Mouse (Mus musculus): Measurements from ENCODE around the gene Arid3a. TPM values are rescaled to one million over a fixed set of nuclear protein-coding genes. Genes with fewer than 3 reads are reported as not detected.
A peak's percentile ranks its signal among the peaks of the same experiment; 100 is the strongest.

Arid3a gene
- total and polyA plus RNA-seq, 3 experiments: 48.4 to 114 (median 94.4) TPM

GRCm38 (mm10) chr10:79931797-79932196 is 5.0 kb downstream of the Arid3a start:
- H3K9me3 ChIP-seq (replicated peaks; ENCODE audit: low read length): no peaks in the 10 kb centered on the region
- peaks cover 40 to 75% of the 10 kb centered on the region in 2 experiments for H3K4me1 ChIP-seq (ENCODE audit: control insufficient read depth in 1 of 2, insufficient read depth in 2 of 2)
- peaks cover 99% of the 10 kb centered on the region for H3K79me2 ChIP-seq (replicated peaks; ENCODE audit: control insufficient read depth, extremely low read depth, insufficient read depth, poor library complexity, severe bottlenecking)
- in situ Hi-C loops (cut with MboI; ENCODE audit: low pct_ligation_motif_present, low pct_unique_long_range_greater_than_20kb, low sequenced_read_pairs): no loop called here
- TF ChIP-seq ELF1 (IDR thresholded peaks at IDR 0.05; ENCODE audit: low read depth, low read length) (0 out of 2 replicates have a peak, but pooled peaks have one; percentile 6), SIN3A (IDR thresholded peaks at IDR 0.05; ENCODE audit: low read length) (0 out of 2 replicates have a peak, but pooled peaks have one; percentile 8), POLR2AphosphoS2 (IDR thresholded peaks at IDR 0.05; ENCODE audit: low read depth, low read length) (peak; percentile 34; the same call in 1 of the 2 replicates), POLR2A (IDR thresholded peaks at IDR 0.05; ENCODE audit: low read depth, low read length) (no peak)
- peak overlapping the region; percentile 72 to 96 (median 91) for H3K4me3 ChIP-seq (replicated peaks in 1 of 3; ENCODE audit: low read depth in 2 of 3, low read length in 2 of 3, poor library complexity in 1 of 3)
- peak overlapping the region; percentile 98 for H3K9ac ChIP-seq (ENCODE audit: insufficient read depth, low read depth)
- no peak for DNase-seq (ENCODE audit: extremely low read depth)
- dilution Hi-C loops (cut with MboI; ENCODE audit: extremely low pct_ligation_motif_present, extremely low pct_unique_long_range_greater_than_20kb, low sequenced_read_pairs): no loop called here
- no peaks in the 10 kb centered on the region for H3K27me3 ChIP-seq (replicated peaks)
- H3K4me2 ChIP-seq (ENCODE audit: insufficient read depth, low read depth, poor library complexity, severe bottlenecking): peak overlapping the region; percentile 78
- H3K27ac ChIP-seq (ENCODE audit: insufficient read depth, low read depth): peak overlapping the region; percentile 76
- H3K36me3 ChIP-seq (replicated peaks in 1 of 2; ENCODE audit: control insufficient read depth in 1 of 2, insufficient read depth in 1 of 2, low read length in 1 of 2): peaks cover 55 to 71% of the 10 kb centered on the region in 2 experiments

GRCm38 (mm10) chr10:79932736-79933135 is 5.9 kb downstream of the Arid3a start:
- H3K4me1 ChIP-seq (ENCODE audit: control insufficient read depth in 1 of 2, insufficient read depth in 2 of 2): peaks cover 48 to 84% of the 10 kb centered on the region in 2 experiments
- H3K27me3 ChIP-seq (replicated peaks): no peaks in the 10 kb centered on the region
- dilution Hi-C loops (cut with MboI; ENCODE audit: extremely low pct_ligation_motif_present, extremely low pct_unique_long_range_greater_than_20kb, low sequenced_read_pairs): no loop called here
- H3K79me2 ChIP-seq (replicated peaks; ENCODE audit: control insufficient read depth, extremely low read depth, insufficient read depth, poor library complexity, severe bottlenecking): peaks cover 100% of the 10 kb centered on the region
- in situ Hi-C loops (cut with MboI; ENCODE audit: low pct_ligation_motif_present, low pct_unique_long_range_greater_than_20kb, low sequenced_read_pairs): no loop called here
- peak overlapping the region; percentile 72 to 96 (median 91) for H3K4me3 ChIP-seq (replicated peaks in 1 of 3; ENCODE audit: low read depth in 2 of 3, low read length in 2 of 3, poor library complexity in 1 of 3)
- peaks cover 63 to 80% of the 10 kb centered on the region in 2 experiments for H3K36me3 ChIP-seq (replicated peaks in 1 of 2; ENCODE audit: control insufficient read depth in 1 of 2, insufficient read depth in 1 of 2, low read length in 1 of 2)
- H3K4me2 ChIP-seq (ENCODE audit: insufficient read depth, low read depth, poor library complexity, severe bottlenecking): peak overlapping the region; percentile 78
- H3K27ac ChIP-seq (ENCODE audit: insufficient read depth, low read depth): peak overlapping the region; percentile 76
- no peak for TF ChIP-seq RCOR1 (conservative IDR thresholded peaks at IDR 0.05; ENCODE audit: low read depth, low read length)
- no peak for TF ChIP-seq CTCF (conservative IDR thresholded peaks at IDR 0.05 in 1 of 2, IDR thresholded peaks at IDR 0.05 in 1 of 2; ENCODE audit: low read depth in 2 of 2, low read length in 2 of 2)
- TF ChIP-seq NELFE (IDR thresholded peaks at IDR 0.05; ENCODE audit: low read depth, low read length): no peak
- no peak for TF ChIP-seq MYC (IDR thresholded peaks at IDR 0.05; ENCODE audit: low read depth, low read length)
- TF ChIP-seq POLR2A (IDR thresholded peaks at IDR 0.05; ENCODE audit: low read depth, low read length): no peak
- peak; percentile 1; the same call in 1 of the 2 replicates for TF ChIP-seq UBTF (IDR thresholded peaks at IDR 0.05; ENCODE audit: low read depth, low read length)
- no peak for TF ChIP-seq TBP (conservative IDR thresholded peaks at IDR 0.05; ENCODE audit: low read depth, low read length)
- 0 out of 2 replicates have a peak, but pooled peaks have one; percentile 0 for TF ChIP-seq SIN3A (IDR thresholded peaks at IDR 0.05; ENCODE audit: low read length)
- TF ChIP-seq MAFK (IDR thresholded peaks at IDR 0.05; ENCODE audit: insufficient replicate concordance, low read length): no peak
- TF ChIP-seq HCFC1 (IDR thresholded peaks at IDR 0.05; ENCODE audit: low read depth, low read length): no peak
- TF ChIP-seq TCF12 (IDR thresholded peaks at IDR 0.05; ENCODE audit: low read depth, low read length): peak; percentile 63; the same call in 1 of the 2 replicates
- no peak for TF ChIP-seq MXI1 (IDR thresholded peaks at IDR 0.05; ENCODE audit: low read depth, low read length)
- TF ChIP-seq MAX (IDR thresholded peaks at IDR 0.05; ENCODE audit: low read length): no peak
- no peak for TF ChIP-seq NRF1 (IDR thresholded peaks at IDR 0.05; ENCODE audit: low read depth, low read length)
- TF ChIP-seq KAT2A (IDR thresholded peaks at IDR 0.05; ENCODE audit: insufficient replicate concordance, low read length): no peak
- TF ChIP-seq ZKSCAN1 (IDR thresholded peaks at IDR 0.05; ENCODE audit: borderline replicate concordance, low read depth, low read length): no peak
- no peak for DNase-seq (ENCODE audit: extremely low read depth)
- no peaks in the 10 kb centered on the region for H3K9me3 ChIP-seq (replicated peaks; ENCODE audit: low read length)
- H3K9ac ChIP-seq (ENCODE audit: insufficient read depth, low read depth): peak overlapping the region; percentile 22
